Mouse (Mus musculus): ENCODE measurements around the gene Abhd12b.
"Not testable (repeated sequence)": the region's sequence is repeated elsewhere in the genome, so short reads cannot be mapped to it uniquely, and the experiment has no call there.

- TF ChIP-seq CTCF (conservative IDR thresholded peaks at IDR 0.05; ENCODE audit: low read length); NANOG (IDR thresholded peaks at IDR 0.05; ENCODE audit: borderline replicate concordance, low read length): not testable (repeated sequence)
These were observed 29.6 kb downstream of the Abhd12b start for GRCm38 (mm10) chr12:70183507-70183906.
